Mouse (Mus musculus) stomach, embryonic 15.5 days (tissue): ENCODE measurements at regions not wholly inside any gene's neighbourhood (a gene's known extent, or its start where the extent isn't known, plus 50 kb on each side); places are given as distances from the start of the nearest gene placed in this dataset.

ENCODE experiments used
- ATAC-seq: fragments of 200-750 bp; cut with Nextera tagmentation; 2 replicates; pipeline ENCODE4 v1.8.0; 2017; ENCODE audit warnings: low read depth, moderate number of reproducible peaks, moderate TSS enrichment; ENCODE audit not compliant: insufficient read depth, low FRiP score
- H3K27ac ChIP-seq: fragments of 300-500 bp; sonication (generic); 2 replicates; pipeline ENCODE4 v1.5.1; 2015; ENCODE audit warnings: mild to moderate bottlenecking, inconsistent platforms
- H3K27me3 ChIP-seq: fragments of 300-500 bp; sonication (generic); replicated peaks from 2 replicates; pipeline ENCODE4 v1.6.1; 2015; ENCODE audit warnings: inconsistent platforms
- H3K36me3 ChIP-seq: fragments of 300-500 bp; sonication (generic); 2 replicates; pipeline ENCODE4 v1.6.1; 2015; ENCODE audit warnings: inconsistent platforms
- H3K4me1 ChIP-seq: fragments of 300-500 bp; sonication (generic); 2 replicates; pipeline ENCODE4 v1.6.1; 2015; ENCODE audit warnings: inconsistent platforms
- H3K4me2 ChIP-seq: fragments of 300-500 bp; sonication (generic); 2 replicates; pipeline ENCODE4 v1.6.1; 2015; ENCODE audit warnings: mild to moderate bottlenecking, inconsistent platforms
- H3K4me3 ChIP-seq: fragments of 300-500 bp; sonication (generic); replicated peaks from 2 replicates; pipeline ENCODE4 v1.5.1; 2015; ENCODE audit warnings: inconsistent platforms
- H3K9ac ChIP-seq: fragments of 300-500 bp; sonication (generic); 2 replicates; pipeline ENCODE4 v1.6.1; 2015; ENCODE audit warnings: inconsistent platforms
- H3K9me3 ChIP-seq: fragments of 300-500 bp; sonication (generic); 2 replicates; pipeline ENCODE4 v1.6.1; 2016; ENCODE audit warnings: inconsistent platforms
- WGBS: fragments of 180-500 bp; shearing (Covaris S2); methylation state at CpG from one replicate; pipeline ENCODE4 v1.1.7; 2015; 5-methylcytosine and 5-hydroxymethylcytosine counted together

- 49% methylated on average over 1 of the region's 1 CpGs for WGBS
- H3K4me2 ChIP-seq, result no peak overlapping the region
- H3K27ac ChIP-seq, result no peak overlapping the region
- no peaks in the 10 kb centered on the region for H3K4me1 ChIP-seq
- no peaks in the 10 kb centered on the region for H3K9me3 ChIP-seq
- H3K4me3 ChIP-seq, result no peak overlapping the region
- no peaks in the 10 kb centered on the region for H3K27me3 ChIP-seq
- no peak for ATAC-seq
- H3K9ac ChIP-seq, result no peak overlapping the region
- H3K36me3 ChIP-seq, result no peaks in the 10 kb centered on the region
These were observed 162.4 kb downstream of the Sim1 start for GRCm38 (mm10) chr10:51056950-51057349.

- WGBS, result 75% methylated on average over 5 of the region's 5 CpGs
- Histone ChIP-seq H3K27ac (no peak overlapping the region), H3K4me3 (no peak overlapping the region), H3K27me3 (no peaks in the 10 kb centered on the region), H3K9ac (no peak overlapping the region), H3K4me1 (no peaks in the 10 kb centered on the region), H3K4me2 (no peak overlapping the region), H3K9me3 (no peaks in the 10 kb centered on the region), H3K36me3 (no peaks in the 10 kb centered on the region)
- no peak for ATAC-seq
These were observed 163.8 kb downstream of the Sim1 start for GRCm38 (mm10) chr10:51058333-51058732.

GRCm38 (mm10) chr10:51101590-51101989 is 207.0 kb downstream of the Sim1 start:
- Histone ChIP-seq H3K27me3 (no peaks in the 10 kb centered on the region), H3K9me3 (no peaks in the 10 kb centered on the region), H3K4me1 (no peaks in the 10 kb centered on the region), H3K4me3 (no peak overlapping the region), H3K36me3 (no peaks in the 10 kb centered on the region), H3K4me2 (no peak overlapping the region), H3K9ac (no peak overlapping the region), H3K27ac (no peak overlapping the region)
- ATAC-seq, result no peak
- 95% methylated on average over 1 of the region's 1 CpGs for WGBS

GRCm38 (mm10) chr10:51151833-51152232 is 257.3 kb downstream of the Sim1 start:
- no peak overlapping the region for H3K27ac ChIP-seq
- no peak overlapping the region for H3K9ac ChIP-seq
- no peak for ATAC-seq
- H3K9me3 ChIP-seq, result no peaks in the 10 kb centered on the region
- H3K4me2 ChIP-seq, result no peak overlapping the region
- H3K36me3 ChIP-seq, result no peaks in the 10 kb centered on the region
- H3K4me1 ChIP-seq, result peaks cover 4% of the 10 kb centered on the region; the same call in 1 of the 2 replicates
- no peak overlapping the region for H3K4me3 ChIP-seq
- H3K27me3 ChIP-seq, result no peaks in the 10 kb centered on the region

GRCm38 (mm10) chr10:51153484-51153985 is 259.0 kb downstream of the Sim1 start:
- H3K9ac ChIP-seq, result no peak overlapping the region
- WGBS, result 42% methylated on average over 13 of the region's 13 CpGs

GRCm38 (mm10) chr10:51154016-51154415 is 259.5 kb downstream of the Sim1 start:
- Histone ChIP-seq H3K4me2 (no peak overlapping the region), H3K4me1 (peaks cover 4% of the 10 kb centered on the region; the same call in 1 of the 2 replicates), H3K9me3 (no peaks in the 10 kb centered on the region), H3K36me3 (no peaks in the 10 kb centered on the region), H3K9ac (no peak overlapping the region), H3K27ac (no peak overlapping the region), H3K4me3 (no peak overlapping the region), H3K27me3 (no peaks in the 10 kb centered on the region)
- ATAC-seq, result no peak
- 67% methylated on average over 2 of the region's 2 CpGs for WGBS

More at GRCm38 (mm10) chr10:51153484-51153985, 259.0 kb downstream of the Sim1 start:
- peaks cover 4% of the 10 kb centered on the region; the same call in 1 of the 2 replicates for H3K4me1 ChIP-seq
- H3K27me3 ChIP-seq, result no peaks in the 10 kb centered on the region
- no peak overlapping the region for H3K4me3 ChIP-seq
- peak overlapping the region; percentile 35 for H3K4me2 ChIP-seq
- no peaks in the 10 kb centered on the region for H3K9me3 ChIP-seq
- no peak overlapping the region for H3K27ac ChIP-seq
- ATAC-seq, result no peak
- H3K36me3 ChIP-seq, result no peaks in the 10 kb centered on the region

- Histone ChIP-seq H3K9ac (no peak overlapping the region), H3K27me3 (no peaks in the 10 kb centered on the region), H3K4me3 (no peak overlapping the region), H3K9me3 (no peaks in the 10 kb centered on the region), H3K36me3 (no peaks in the 10 kb centered on the region), H3K27ac (no peak overlapping the region), H3K4me2 (no peak overlapping the region), H3K4me1 (peaks cover 4% of the 10 kb centered on the region; the same call in 1 of the 2 replicates)
- no peak for ATAC-seq
- WGBS, result 79% methylated on average over 2 of the region's 2 CpGs
These were observed 260.2 kb downstream of the Sim1 start for GRCm38 (mm10) chr10:51154743-51155142.

GRCm38 (mm10) chr10:51173619-51174018 is 279.1 kb downstream of the Sim1 start:
- Histone ChIP-seq H3K27ac (no peak overlapping the region), H3K4me2 (no peak overlapping the region), H3K36me3 (no peaks in the 10 kb centered on the region), H3K9me3 (no peaks in the 10 kb centered on the region), H3K4me1 (no peaks in the 10 kb centered on the region), H3K4me3 (no peak overlapping the region), H3K27me3 (no peaks in the 10 kb centered on the region), H3K9ac (no peak overlapping the region)
- no peak for ATAC-seq
- 50% methylated on average over 3 of the region's 3 CpGs for WGBS

- Histone ChIP-seq H3K4me1 (no peaks in the 10 kb centered on the region), H3K27ac (no peak overlapping the region), H3K9me3 (no peaks in the 10 kb centered on the region), H3K4me2 (no peak overlapping the region), H3K9ac (no peak overlapping the region), H3K27me3 (no peaks in the 10 kb centered on the region), H3K4me3 (no peak overlapping the region), H3K36me3 (no peaks in the 10 kb centered on the region)
- WGBS, result 87% methylated on average over 3 of the region's 3 CpGs
- ATAC-seq, result no peak
These were observed 281.5 kb downstream of the Sim1 start for GRCm38 (mm10) chr10:51175993-51176577.

- Histone ChIP-seq H3K4me1 (no peaks in the 10 kb centered on the region), H3K27ac (no peak overlapping the region), H3K4me3 (no peak overlapping the region), H3K27me3 (no peaks in the 10 kb centered on the region), H3K9me3 (no peaks in the 10 kb centered on the region), H3K9ac (no peak overlapping the region), H3K36me3 (no peaks in the 10 kb centered on the region), H3K4me2 (no peak overlapping the region)
- 66% methylated on average over 3 of the region's 3 CpGs for WGBS
- ATAC-seq, result no peak
These were observed 282.1 kb downstream of the Sim1 start for GRCm38 (mm10) chr10:51176692-51177091.

GRCm38 (mm10) chr10:51181752-51182151 is 287.2 kb downstream of the Sim1 start:
- Histone ChIP-seq H3K27ac (no peak overlapping the region), H3K4me3 (no peak overlapping the region), H3K4me2 (no peak overlapping the region), H3K27me3 (no peaks in the 10 kb centered on the region), H3K4me1 (no peaks in the 10 kb centered on the region), H3K36me3 (no peaks in the 10 kb centered on the region), H3K9ac (no peak overlapping the region), H3K9me3 (no peaks in the 10 kb centered on the region)
- no peak for ATAC-seq
- 85% methylated on average over 2 of the region's 2 CpGs for WGBS

GRCm38 (mm10) chr10:51191407-51192059 is 288.9 kb upstream of the Gm49339 start:
- no peaks in the 10 kb centered on the region for H3K36me3 ChIP-seq
- H3K9me3 ChIP-seq, result no peaks in the 10 kb centered on the region
- no peak overlapping the region for H3K4me2 ChIP-seq
- no peak overlapping the region for H3K4me3 ChIP-seq
- H3K9ac ChIP-seq, result no peak overlapping the region
- H3K27ac ChIP-seq, result no peak overlapping the region
- 43% methylated on average over 5 of the region's 5 CpGs for WGBS
- ATAC-seq, result no peak
- H3K27me3 ChIP-seq, result no peaks in the 10 kb centered on the region
- no peaks in the 10 kb centered on the region for H3K4me1 ChIP-seq
